Mouse (Mus musculus) midbrain, embryonic 10.5 days (tissue): ENCODE results near the gene Slc4a4. TPM values are rescaled to one million over a fixed set of nuclear protein-coding genes. Genes with fewer than 3 reads are reported as not detected.

Experiments
- DNase-seq: peaks from one replicate; pipeline ENCODE4 v3.0.0-alpha.2; 2017; ENCODE audit warnings: low spot score
- H3K27ac ChIP-seq: fragments of 300-500 bp; sonication (generic); replicated peaks from 2 replicates; pipeline ENCODE4 v1.5.1; 2016; ENCODE audit warnings: mild to moderate bottlenecking
- H3K27me3 ChIP-seq: fragments of 300-500 bp; sonication (generic); 2 replicates; pipeline ENCODE4 v1.6.1; 2016; ENCODE audit warnings: low read depth, mild to moderate bottlenecking; ENCODE audit not compliant: poor library complexity, severe bottlenecking
- H3K36me3 ChIP-seq: fragments of 300-500 bp; sonication (generic); 2 replicates; pipeline ENCODE4 v1.6.1; 2016; ENCODE audit warnings: mild to moderate bottlenecking, moderate library complexity
- H3K4me1 ChIP-seq: fragments of 300-500 bp; sonication (generic); 2 replicates; pipeline ENCODE4 v1.6.1; 2016
- H3K4me3 ChIP-seq: fragments of 300-500 bp; sonication (generic); 2 replicates; pipeline ENCODE4 v1.5.1; 2016; ENCODE audit warnings: mild to moderate bottlenecking, moderate library complexity
- H3K9me3 ChIP-seq: fragments of 300-500 bp; sonication (generic); replicated peaks from 2 replicates; pipeline ENCODE4 v1.6.1; 2016; ENCODE audit warnings: mild to moderate bottlenecking
- WGBS: fragments of 180-500 bp; shearing (Covaris S2); methylation state at CpG from one replicate; pipeline ENCODE4 v1.1.7; 2016; 5-methylcytosine and 5-hydroxymethylcytosine counted together
- polyA plus RNA-seq: library from polyadenylated mRNA; unstranded; fragments of >200 nt; fragmentation: Nextera tagmentation; extraction: Ambion mirVana; gene quantifications from 2 replicates; pipeline ENCODE4 v1.2.1, GENCODE M21; 2016

The Slc4a4 gene
- polyA plus RNA-seq, 1 experiment from 2014 or later: 1.5 TPM

GRCm38 (mm10) chr5:88888413-88888700 lies 1.7 kb downstream of the Slc4a4 start:
- DNase-seq: no peak
- Histone ChIP-seq H3K4me1 (peaks cover 18% of the 10 kb centered on the region), H3K4me3 (peak overlapping the region; percentile 81), H3K27ac (no peak overlapping the region), H3K9me3 (no peaks in the 10 kb centered on the region), H3K36me3 (no peaks in the 10 kb centered on the region), H3K27me3 (peaks cover 43% of the 10 kb centered on the region)
- WGBS: 44% methylated on average over 8 of the region's 8 CpGs

GRCm38 (mm10) chr5:88889326-88889725 lies 2.7 kb downstream of the Slc4a4 start:
- Histone ChIP-seq H3K27me3 (peaks cover 42% of the 10 kb centered on the region), H3K27ac (no peak overlapping the region), H3K4me3 (no peak overlapping the region), H3K36me3 (no peaks in the 10 kb centered on the region), H3K9me3 (no peaks in the 10 kb centered on the region), H3K4me1 (peaks cover 18% of the 10 kb centered on the region)
- no peak for DNase-seq
- WGBS: 36% methylated on average over 4 of the region's 4 CpGs

GRCm38 (mm10) chr5:88890146-88890545 lies 3.5 kb downstream of the Slc4a4 start:
- WGBS: 93% methylated on average over 4 of the region's 4 CpGs
- H3K9me3 ChIP-seq: no peaks in the 10 kb centered on the region
- H3K27me3 ChIP-seq: peaks cover 34% of the 10 kb centered on the region
- no peak overlapping the region for H3K27ac ChIP-seq
- peaks cover 18% of the 10 kb centered on the region for H3K4me1 ChIP-seq
- no peak overlapping the region for H3K4me3 ChIP-seq
- no peak for DNase-seq
- H3K36me3 ChIP-seq: no peaks in the 10 kb centered on the region

- H3K27me3 ChIP-seq: no peaks in the 10 kb centered on the region
- peaks cover 5% of the 10 kb centered on the region for H3K9me3 ChIP-seq
- WGBS: 91% methylated on average over 6 of the region's 6 CpGs
- no peaks in the 10 kb centered on the region for H3K4me1 ChIP-seq
- no peak for DNase-seq
- H3K27ac ChIP-seq: no peak overlapping the region
- H3K4me3 ChIP-seq: no peak overlapping the region
- no peaks in the 10 kb centered on the region for H3K36me3 ChIP-seq
Observed at GRCm38 (mm10) chr5:88896574-88896973, 10.0 kb downstream of the Slc4a4 start.

GRCm38 (mm10) chr5:88903111-88903510 lies 16.5 kb downstream of the Slc4a4 start:
- Histone ChIP-seq H3K4me1 (no peaks in the 10 kb centered on the region), H3K36me3 (no peaks in the 10 kb centered on the region), H3K9me3 (no peaks in the 10 kb centered on the region), H3K27ac (no peak overlapping the region), H3K4me3 (no peak overlapping the region), H3K27me3 (no peaks in the 10 kb centered on the region)
- no peak for DNase-seq
- WGBS: 75% methylated on average over 4 of the region's 4 CpGs

GRCm38 (mm10) chr5:88903526-88903925 lies 16.9 kb downstream of the Slc4a4 start:
- Histone ChIP-seq H3K4me3 (no peak overlapping the region), H3K27me3 (no peaks in the 10 kb centered on the region), H3K36me3 (no peaks in the 10 kb centered on the region), H3K4me1 (no peaks in the 10 kb centered on the region), H3K9me3 (no peaks in the 10 kb centered on the region), H3K27ac (0 out of 2 replicates have a peak overlapping the region, but pooled peaks have one; percentile 6)
- DNase-seq: no peak
- 91% methylated on average over 1 of the region's 1 CpGs for WGBS

- Histone ChIP-seq H3K27ac (no peak overlapping the region), H3K36me3 (no peaks in the 10 kb centered on the region), H3K4me1 (no peaks in the 10 kb centered on the region), H3K27me3 (no peaks in the 10 kb centered on the region), H3K9me3 (no peaks in the 10 kb centered on the region), H3K4me3 (no peak overlapping the region)
- DNase-seq: no peak
- WGBS: 80% methylated on average over 7 of the region's 7 CpGs
Observed at GRCm38 (mm10) chr5:88904841-88905240, 18.2 kb downstream of the Slc4a4 start.

- H3K9me3 ChIP-seq: 0 out of 2 replicates have a peak, but pooled peaks cover 7% of the 10 kb centered on the region
- no peak overlapping the region for H3K27ac ChIP-seq
- 0 out of 2 replicates have a peak, but pooled peaks cover 2% of the 10 kb centered on the region for H3K36me3 ChIP-seq
- no peak for DNase-seq
- H3K4me3 ChIP-seq: no peak overlapping the region
- WGBS: 91% methylated on average over 3 of the region's 3 CpGs
- H3K4me1 ChIP-seq: no peaks in the 10 kb centered on the region
- H3K27me3 ChIP-seq: no peaks in the 10 kb centered on the region
Observed at GRCm38 (mm10) chr5:88907615-88908014, 21.0 kb downstream of the Slc4a4 start.

GRCm38 (mm10) chr5:88912629-88913028 lies 26.0 kb downstream of the Slc4a4 start:
- DNase-seq: no peak
- Histone ChIP-seq H3K27me3 (no peaks in the 10 kb centered on the region), H3K36me3 (0 out of 2 replicates have a peak, but pooled peaks cover 2% of the 10 kb centered on the region), H3K27ac (no peak overlapping the region), H3K4me3 (no peak overlapping the region), H3K9me3 (0 out of 2 replicates have a peak, but pooled peaks cover 7% of the 10 kb centered on the region), H3K4me1 (no peaks in the 10 kb centered on the region)
- WGBS: 97% methylated on average over 2 of the region's 2 CpGs

- DNase-seq: no peak
- H3K27me3 ChIP-seq: no peaks in the 10 kb centered on the region
Observed at GRCm38 (mm10) chr5:88915082-88915481, 28.5 kb downstream of the Slc4a4 start.

GRCm38 (mm10) chr5:88916501-88916971 lies 29.9 kb downstream of the Slc4a4 start:
- Histone ChIP-seq H3K27me3 (no peaks in the 10 kb centered on the region), H3K4me1 (no peaks in the 10 kb centered on the region), H3K9me3 (0 out of 2 replicates have a peak, but pooled peaks cover 6% of the 10 kb centered on the region), H3K4me3 (no peak overlapping the region), H3K27ac (no peak overlapping the region), H3K36me3 (0 out of 2 replicates have a peak, but pooled peaks cover 2% of the 10 kb centered on the region)
- WGBS: 83% methylated on average over 9 of the region's 9 CpGs
- no peak for DNase-seq

More at GRCm38 (mm10) chr5:88915082-88915481, 28.5 kb downstream of the Slc4a4 start:
- H3K9me3 ChIP-seq: 0 out of 2 replicates have a peak, but pooled peaks cover 7% of the 10 kb centered on the region
- 0 out of 2 replicates have a peak, but pooled peaks cover 2% of the 10 kb centered on the region for H3K36me3 ChIP-seq
- H3K27ac ChIP-seq: no peak overlapping the region
- WGBS: 96% methylated on average over 5 of the region's 5 CpGs
- H3K4me1 ChIP-seq: no peaks in the 10 kb centered on the region
- H3K4me3 ChIP-seq: no peak overlapping the region

- no peak for DNase-seq
- no peaks in the 10 kb centered on the region for H3K36me3 ChIP-seq
- H3K27ac ChIP-seq: no peak overlapping the region
- H3K4me1 ChIP-seq: no peaks in the 10 kb centered on the region
- no peaks in the 10 kb centered on the region for H3K27me3 ChIP-seq
- WGBS: 86% methylated on average over 3 of the region's 3 CpGs
- no peak overlapping the region for H3K4me3 ChIP-seq
- H3K9me3 ChIP-seq: no peaks in the 10 kb centered on the region
Observed at GRCm38 (mm10) chr5:88917221-88917620, 30.6 kb downstream of the Slc4a4 start.

- no peaks in the 10 kb centered on the region for H3K9me3 ChIP-seq
- DNase-seq: no peak
- no peak overlapping the region for H3K27ac ChIP-seq
- no peaks in the 10 kb centered on the region for H3K4me1 ChIP-seq
- no peaks in the 10 kb centered on the region for H3K36me3 ChIP-seq
- no peak overlapping the region for H3K4me3 ChIP-seq
- no peaks in the 10 kb centered on the region for H3K27me3 ChIP-seq
- 92% methylated on average over 10 of the region's 10 CpGs for WGBS
Observed at GRCm38 (mm10) chr5:88917630-88918029, 31.0 kb downstream of the Slc4a4 start.

GRCm38 (mm10) chr5:88918538-88918937 lies 31.9 kb downstream of the Slc4a4 start:
- no peaks in the 10 kb centered on the region for H3K27me3 ChIP-seq
- no peaks in the 10 kb centered on the region for H3K9me3 ChIP-seq
- H3K4me3 ChIP-seq: no peak overlapping the region
- no peak for DNase-seq
- no peak overlapping the region for H3K27ac ChIP-seq
- 89% methylated on average over 9 of the region's 9 CpGs for WGBS
- H3K4me1 ChIP-seq: no peaks in the 10 kb centered on the region
- H3K36me3 ChIP-seq: no peaks in the 10 kb centered on the region
